Mouse (Mus musculus) limb, embryonic 14.5 days (tissue): Measurements from ENCODE around the gene Rasal2. TPM values are rescaled to one million over a fixed set of nuclear protein-coding genes. Genes with fewer than 3 reads are reported as not detected.

Experiments used
- ATAC-seq: fragments of 200-750 bp; cut with Nextera tagmentation; 2 replicates; pipeline ENCODE4 v1.8.0; 2017; ENCODE audit warnings: low read depth, moderate number of reproducible peaks, moderate TSS enrichment; ENCODE audit not compliant: low FRiP score
- DNase-seq: peaks from one replicate; pipeline ENCODE4 v3.0.0-alpha.2; 2015; ENCODE audit warnings: low spot score
- H3K27ac ChIP-seq: fragments of 300-500 bp; sonication (generic); replicated peaks from 2 replicates; pipeline ENCODE4 v1.5.1; 2014; ENCODE audit warnings: low read depth, mild to moderate bottlenecking, low read length, moderate library complexity, mixed read lengths
- H3K27me3 ChIP-seq: fragments of 300-500 bp; sonication (generic); 2 replicates; pipeline ENCODE4 v1.6.1; 2014; ENCODE audit warnings: low read length, mixed read lengths; ENCODE audit not compliant: control insufficient read depth, insufficient read depth
- H3K36me3 ChIP-seq: fragments of 300-500 bp; sonication (generic); 2 replicates; pipeline ENCODE4 v1.6.1; 2014; ENCODE audit warnings: mild to moderate bottlenecking, low read length, moderate library complexity, mixed read lengths; ENCODE audit not compliant: control insufficient read depth, insufficient read depth
- H3K4me1 ChIP-seq: fragments of 300-500 bp; sonication (generic); 2 replicates; pipeline ENCODE4 v1.6.1; 2014; ENCODE audit warnings: antibody characterized with exemption, low read length, mixed read lengths; ENCODE audit not compliant: control insufficient read depth, insufficient read depth
- H3K4me2 ChIP-seq: fragments of 300-500 bp; sonication (generic); replicated peaks from 2 replicates; pipeline ENCODE4 v1.6.1; 2014; ENCODE audit warnings: low read depth, mild to moderate bottlenecking, low read length, moderate library complexity; ENCODE audit not compliant: severe bottlenecking
- H3K4me3 ChIP-seq: fragments of 300-500 bp; sonication (generic); replicated peaks from 2 replicates; pipeline ENCODE4 v1.5.1; 2014; ENCODE audit warnings: low read length
- H3K9ac ChIP-seq: fragments of 300-500 bp; sonication (generic); 2 replicates; pipeline ENCODE4 v1.6.1; 2014; ENCODE audit warnings: mild to moderate bottlenecking, low read depth, low read length, moderate library complexity; ENCODE audit not compliant: severe bottlenecking
- H3K9me3 ChIP-seq: fragments of 300-500 bp; sonication (generic); 2 replicates; pipeline ENCODE4 v1.6.1; 2016; ENCODE audit warnings: low read length; ENCODE audit not compliant: control insufficient read depth
- POLR2A ChIP-seq: fragments of 200-500 bp; IDR thresholded peaks from 2 replicates; pipeline ENCODE4 v1.8.0; 2012; ENCODE audit warnings: inconsistent platforms, mild to moderate bottlenecking, moderate library complexity, borderline replicate concordance; ENCODE audit not compliant: insufficient read depth, insufficient read length; ENCODE audit errors: extremely low read depth
- WGBS: fragments of 180-500 bp; shearing (Covaris S2); extraction: QIAGEN DNeasy Blood & Tissue Kit; methylation state at CpG from one replicate; pipeline ENCODE4 v1.1.7; 2014; 5-methylcytosine and 5-hydroxymethylcytosine counted together
- polyA plus RNA-seq, 2 experiments: library from polyadenylated mRNA; depleted of rRNA in 1 of 2; stranded (reverse) in 1 of 2; unstranded in 1 of 2; fragments of >200 nt; fragmentation: Nextera tagmentation in 1 of 2; extraction: Ambion mirVana in 1 of 2; gene quantifications; 2 replicates each; pipeline versions ENCODE4 v1.2.1 to v1.2.3; 2012 to 2014

The Rasal2 gene
- polyA plus RNA-seq, 2 experiments: 5.4 to 10.2 TPM

DNA sequence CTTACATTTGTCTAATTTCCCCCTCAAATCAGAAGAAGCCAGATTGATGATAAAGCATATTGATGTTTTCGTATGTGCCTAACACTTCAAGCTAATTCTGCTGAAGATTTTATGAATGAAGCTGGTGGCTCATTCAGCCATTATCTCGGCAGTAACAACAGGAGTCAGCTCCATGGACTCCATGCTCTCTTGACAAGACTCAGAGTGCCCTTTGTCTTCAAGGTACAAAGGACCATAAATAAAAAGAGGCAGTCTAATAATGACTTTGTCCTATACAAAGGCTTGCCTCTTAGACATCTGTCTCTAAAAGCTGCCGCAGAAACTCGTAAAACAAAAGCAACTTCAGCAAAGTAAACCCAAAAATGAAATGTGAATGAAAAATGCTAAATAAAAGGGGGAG, 24.4 kb downstream of the Rasal2 start:
- H3K9me3 ChIP-seq: no peaks in the 10 kb centered on the region
- WGBS: 65% methylated on average over 4 of the region's 4 CpGs
- no peaks in the 10 kb centered on the region for H3K36me3 ChIP-seq
- H3K4me1 ChIP-seq: no peaks in the 10 kb centered on the region
- TF ChIP-seq POLR2A: no peak
- DNase-seq: no peak
- no peak for ATAC-seq
- no peaks in the 10 kb centered on the region for H3K27me3 ChIP-seq
- no peak overlapping the region for H3K27ac ChIP-seq
- no peak overlapping the region for H3K9ac ChIP-seq
- no peak overlapping the region for H3K4me3 ChIP-seq
- no peak overlapping the region for H3K4me2 ChIP-seq

DNA sequence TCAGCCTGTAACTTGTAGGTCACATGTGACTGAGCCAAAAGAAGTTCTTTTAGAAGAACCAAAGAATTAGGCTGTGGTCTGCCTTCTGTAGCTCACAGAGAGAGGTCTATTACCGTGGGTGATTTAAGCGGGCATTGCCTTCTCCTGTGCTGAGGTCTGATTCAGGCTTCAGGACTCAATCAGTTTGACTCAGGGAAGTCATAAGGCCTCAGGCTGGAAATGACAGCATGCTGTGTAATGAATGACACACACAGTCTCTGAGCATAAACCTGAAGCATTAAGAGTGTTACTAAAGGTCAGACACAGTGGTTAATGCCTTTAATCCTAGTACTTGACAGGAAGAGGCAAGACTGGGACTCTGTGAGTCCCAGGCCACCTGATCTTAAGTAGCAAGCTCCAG, 31.7 kb downstream of the Rasal2 start:
- Histone ChIP-seq H3K4me3 (no peak overlapping the region), H3K4me2 (no peak overlapping the region), H3K36me3 (no peaks in the 10 kb centered on the region), H3K27me3 (no peaks in the 10 kb centered on the region), H3K4me1 (no peaks in the 10 kb centered on the region), H3K9me3 (no peaks in the 10 kb centered on the region), H3K9ac (no peak overlapping the region), H3K27ac (no peak overlapping the region)
- DNase-seq (no peak), ATAC-seq (no peak)
- no peak for TF ChIP-seq POLR2A
- WGBS: 20% methylated on average over 2 of the region's 2 CpGs

DNA sequence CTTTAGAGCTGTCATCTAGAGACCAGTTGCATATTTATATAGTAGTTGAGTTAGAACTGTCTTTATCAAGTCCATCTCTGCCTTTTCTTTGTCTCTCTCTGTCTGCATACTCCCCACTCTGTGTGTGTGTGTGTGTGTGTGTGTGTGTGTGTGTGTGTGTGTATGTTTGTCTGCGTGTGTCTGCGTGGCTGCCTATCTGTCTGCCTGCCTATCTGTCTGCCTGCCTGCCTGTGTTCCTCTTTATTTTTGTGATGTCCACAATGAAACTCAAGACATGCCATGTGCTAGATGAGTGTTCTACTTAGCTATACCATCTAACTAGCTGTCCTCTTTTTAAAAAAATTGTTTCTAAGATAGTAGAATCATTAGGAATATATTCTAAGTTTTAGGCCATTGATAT, 42.0 kb downstream of the Rasal2 start:
- ATAC-seq (no peak), DNase-seq (no peak)
- H3K4me2 ChIP-seq: no peak overlapping the region
- no peak overlapping the region for H3K9ac ChIP-seq
- TF ChIP-seq POLR2A: no peak
- no peak overlapping the region for H3K4me3 ChIP-seq
- no peaks in the 10 kb centered on the region for H3K27me3 ChIP-seq
- H3K4me1 ChIP-seq: no peaks in the 10 kb centered on the region
- H3K9me3 ChIP-seq: no peaks in the 10 kb centered on the region
- WGBS: 97% methylated on average over 2 of the region's 2 CpGs
- H3K27ac ChIP-seq: no peak overlapping the region
- H3K36me3 ChIP-seq: no peaks in the 10 kb centered on the region

DNA sequence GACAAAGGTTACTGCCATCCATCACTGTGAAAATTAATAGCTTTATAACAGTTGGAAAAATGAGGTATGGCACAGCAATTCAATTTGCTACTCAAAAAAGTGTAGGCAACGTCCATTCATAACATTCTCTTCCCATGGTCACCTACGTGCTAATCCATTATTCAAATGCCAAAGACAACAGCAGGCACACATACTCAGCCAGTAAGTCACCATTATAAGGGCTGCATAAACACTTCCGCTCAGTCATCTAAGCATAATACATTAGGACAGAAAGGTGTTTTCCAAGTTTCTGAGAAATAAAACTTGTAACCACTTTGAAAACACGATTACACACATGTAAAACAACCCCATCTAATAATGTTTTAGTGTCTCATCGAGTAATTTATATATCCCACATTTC, 44.1 kb downstream of the Rasal2 start:
- Histone ChIP-seq H3K27me3 (no peaks in the 10 kb centered on the region), H3K9me3 (no peaks in the 10 kb centered on the region), H3K4me1 (no peaks in the 10 kb centered on the region), H3K4me2 (no peak overlapping the region), H3K9ac (no peak overlapping the region), H3K27ac (no peak overlapping the region), H3K36me3 (no peaks in the 10 kb centered on the region), H3K4me3 (no peak overlapping the region)
- no peak for DNase-seq
- no peak for ATAC-seq
- TF ChIP-seq POLR2A: no peak
- 79% methylated on average over 5 of the region's 5 CpGs for WGBS

DNA sequence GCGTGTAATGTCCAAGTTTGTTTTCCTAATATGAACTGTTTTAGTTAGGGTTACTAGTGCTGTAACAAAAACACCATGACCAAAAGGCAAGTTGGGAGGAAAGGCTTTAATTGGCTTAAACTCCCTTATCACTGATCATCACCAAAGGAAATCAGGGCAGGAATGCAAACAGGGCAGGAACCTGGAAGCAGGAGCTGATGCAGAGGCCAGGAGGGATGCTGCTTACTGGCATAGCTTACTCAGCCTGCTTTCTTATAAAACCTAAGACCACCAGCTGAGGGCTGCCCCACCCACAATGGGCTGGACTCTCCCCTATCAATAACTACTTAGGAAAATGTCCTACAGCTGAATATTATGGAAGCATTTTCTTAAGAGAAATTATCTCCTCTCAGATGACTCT, 65.7 kb downstream of the Rasal2 start:
- no peak overlapping the region for H3K4me2 ChIP-seq
- 74% methylated on average over 1 of the region's 1 CpGs for WGBS
- no peak for DNase-seq
- H3K4me3 ChIP-seq: no peak overlapping the region
- H3K27ac ChIP-seq: no peak overlapping the region
- H3K36me3 ChIP-seq: no peaks in the 10 kb centered on the region
- no peak for ATAC-seq
- no peak overlapping the region for H3K9ac ChIP-seq
- no peaks in the 10 kb centered on the region for H3K4me1 ChIP-seq
- TF ChIP-seq POLR2A: no peak
- no peaks in the 10 kb centered on the region for H3K27me3 ChIP-seq
- H3K9me3 ChIP-seq: no peaks in the 10 kb centered on the region

DNA sequence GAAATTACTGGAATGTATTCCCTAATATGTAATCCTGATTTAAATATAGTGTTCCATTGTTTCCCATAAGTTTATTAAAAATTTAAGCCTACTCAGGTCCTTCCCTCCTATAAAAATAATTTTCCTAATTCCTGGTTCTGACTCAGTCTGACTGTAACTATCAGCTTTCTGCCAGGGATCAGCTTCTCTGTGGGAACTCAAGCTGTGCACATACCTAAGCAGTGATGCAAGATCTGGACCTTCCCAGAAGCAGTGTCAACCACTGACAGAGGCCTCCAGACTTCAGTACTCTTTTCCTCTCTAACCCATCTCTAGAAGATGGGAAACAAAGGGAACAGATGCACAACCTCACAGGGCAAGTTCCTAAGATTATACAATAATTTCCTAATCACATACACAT, 68.9 kb downstream of the Rasal2 start:
- Histone ChIP-seq H3K27me3 (no peaks in the 10 kb centered on the region), H3K4me2 (no peak overlapping the region), H3K9ac (no peak overlapping the region), H3K4me1 (no peaks in the 10 kb centered on the region), H3K4me3 (no peak overlapping the region), H3K9me3 (no peaks in the 10 kb centered on the region), H3K36me3 (no peaks in the 10 kb centered on the region), H3K27ac (no peak overlapping the region)
- TF ChIP-seq POLR2A: no peak
- ATAC-seq (no peak), DNase-seq (no peak)
